Mouse (Mus musculus): Measurements from ENCODE around the gene Bcar1. TPM values are rescaled to one million over a fixed set of nuclear protein-coding genes. Genes with fewer than 3 reads are reported as not detected.

Bcar1 gene
- 0.23 TPM for polyA plus RNA-seq (2017; shearing (Covaris generic))

GRCm38 (mm10) chr8:111743792-111744696 lies at the start of gene Bcar1:
Bcar1 (minus strand) TSS chr8:111743809.

GRCm38 (mm10) chr8:111690960-111691445 lies 52.6 kb downstream of the Bcar1 start, which contains the start of gene Ctrb1:
Ctrb1 (minus strand) TSS chr8:111691010.

Other genes with a start within 250 kb of the Bcar1 start
- 7.3 TPM for gene Wdr59, start 221.7 kb downstream of the Bcar1 start, polyA plus RNA-seq (2017; shearing (Covaris generic))
- 18.3 TPM for gene Znrf1, start 207.7 kb downstream of the Bcar1 start, polyA plus RNA-seq (2017; shearing (Covaris generic))
- gene Ldhd, start 113.4 kb downstream of the Bcar1 start, polyA plus RNA-seq (2017; shearing (Covaris generic)): 1.5 TPM
- 40.9 TPM for gene Zfp1, start 100.4 kb downstream of the Bcar1 start, polyA plus RNA-seq (2017; shearing (Covaris generic))
- not detected for gene Ctrb1, start 52.8 kb downstream of the Bcar1 start, polyA plus RNA-seq (2017; shearing (Covaris generic))
- 108 TPM for gene Cfdp1, start 110.5 kb upstream of the Bcar1 start, polyA plus RNA-seq (2017; shearing (Covaris generic))
- gene Tmem170, start 132.9 kb upstream of the Bcar1 start, polyA plus RNA-seq (2017; shearing (Covaris generic)): 0.88 TPM
- not detected for gene Chst5, start 166.6 kb upstream of the Bcar1 start, polyA plus RNA-seq (2017; shearing (Covaris generic))
- gene Tmem231, start 190.1 kb upstream of the Bcar1 start, polyA plus RNA-seq (2017; shearing (Covaris generic)): 2.0 TPM
- gene Gabarapl2, start 196.9 kb upstream of the Bcar1 start, polyA plus RNA-seq (2017; shearing (Covaris generic)): 338 TPM
- 9.4 TPM for gene Adat1, start 248.5 kb upstream of the Bcar1 start, polyA plus RNA-seq (2017; shearing (Covaris generic))

All from activated CD4-positive, CD25-positive, alpha-beta regulatory T cell, adult 9 weeks (primary cell).